Mouse (Mus musculus) kidney, postnatal 4 days (tissue): ENCODE results near the gene Gjd2.

Experiments
- DNase-seq, 2 experiments: peaks; one replicate each; pipeline ENCODE4 v3.0.0; 2021; ENCODE audit warnings: mixed read lengths in 2 of 2

Gene Gjd2

DNA sequence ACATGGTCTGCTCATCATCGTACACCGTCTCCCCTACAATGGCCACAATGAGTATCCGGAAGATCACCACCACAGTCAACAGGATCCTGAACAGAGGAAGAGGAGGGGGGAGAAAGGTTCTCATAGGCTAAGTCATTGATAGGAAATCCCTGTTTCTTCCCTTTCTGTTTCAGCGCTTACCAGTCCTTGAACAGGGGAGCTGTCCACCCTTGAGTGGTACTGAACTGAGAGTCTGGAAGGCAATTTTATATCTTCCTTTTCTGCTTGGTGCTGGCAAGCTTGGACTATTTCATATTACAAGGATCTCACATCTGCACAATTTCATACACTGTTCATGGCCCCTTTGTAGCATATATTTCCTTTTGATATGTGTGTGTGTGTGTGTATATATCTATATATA, 1.6 kb downstream of the Gjd2 start:
- peak; percentile 81 for DNase-seq

DNA sequence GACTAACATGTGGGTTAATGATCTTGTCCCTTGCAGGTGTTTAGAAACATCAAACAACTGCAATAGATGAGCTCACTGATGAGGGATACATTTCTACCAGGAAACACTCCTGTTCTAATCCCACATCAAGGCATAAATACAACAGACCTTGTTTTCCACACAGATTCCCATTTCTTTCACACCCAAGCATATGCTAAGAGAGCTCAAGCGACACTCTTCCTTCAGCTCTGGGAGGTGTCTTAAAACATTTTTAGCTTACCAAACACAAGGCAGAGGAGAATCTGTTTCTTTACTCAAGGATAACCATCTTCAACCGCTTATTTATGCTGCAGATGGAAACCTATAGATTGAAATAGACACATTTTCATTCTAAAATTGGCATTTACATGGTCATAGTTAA, 5.1 kb downstream of the Gjd2 start:
- DNase-seq, result no peak

DNA sequence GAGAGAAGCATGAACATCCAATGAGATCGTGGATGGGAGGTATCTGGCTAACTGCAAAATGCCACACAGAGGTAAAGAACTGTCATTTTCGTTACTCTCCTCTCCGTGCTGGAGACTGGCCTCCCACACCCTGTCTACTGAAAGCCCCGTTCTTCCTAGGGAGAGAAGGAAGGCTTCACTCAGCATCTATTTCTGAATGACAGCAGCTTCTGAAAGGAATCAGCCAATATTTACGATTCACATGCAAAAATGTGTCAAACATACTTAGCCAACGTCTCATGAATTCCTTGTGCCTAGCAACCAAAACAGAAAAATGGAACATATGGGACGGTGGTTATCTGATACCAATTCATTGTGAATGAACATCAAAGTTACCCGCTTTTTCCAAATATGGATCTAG, 15.9 kb downstream of the Gjd2 start:
- no peak for DNase-seq

DNA sequence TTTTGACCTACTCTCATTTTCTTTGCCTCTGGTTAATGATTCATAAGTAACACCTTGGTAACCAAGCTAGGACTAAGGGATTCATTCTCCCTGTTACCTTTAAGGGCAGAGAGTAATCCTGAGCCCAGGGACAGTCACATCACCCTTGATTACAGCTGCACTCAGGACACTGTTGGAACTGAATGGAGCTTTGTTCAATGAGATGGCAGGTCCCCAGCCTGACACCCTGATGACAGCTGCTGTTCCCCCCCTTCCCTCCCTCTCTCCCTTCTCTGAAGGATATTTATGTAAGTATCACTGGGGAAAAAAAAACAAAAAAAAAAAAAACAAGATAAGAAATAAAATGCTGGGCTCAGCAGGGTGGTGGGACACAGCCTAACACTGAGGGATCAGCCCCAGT, 16.5 kb downstream of the Gjd2 start:
- DNase-seq, result no peak

DNA sequence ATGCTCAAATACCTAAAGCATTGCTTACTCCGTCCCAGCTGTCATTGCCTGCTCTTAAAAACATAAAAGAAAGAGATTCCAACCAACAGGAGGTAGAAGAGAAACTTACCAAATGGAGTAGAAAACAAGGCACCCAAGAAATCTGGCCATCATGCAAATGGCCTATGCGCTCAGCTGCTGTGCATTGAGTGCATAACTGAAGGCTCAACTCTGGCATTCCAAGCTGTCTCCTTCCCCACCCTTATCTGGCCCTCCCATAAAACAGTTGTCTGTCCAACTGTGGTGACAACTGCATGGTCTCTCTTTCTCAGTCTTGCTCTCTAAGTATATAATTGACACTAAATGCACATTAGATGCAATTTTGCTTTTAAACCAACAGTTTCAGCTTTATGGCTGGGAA, 28.5 kb downstream of the Gjd2 start:
- DNase-seq, result no peak

DNA sequence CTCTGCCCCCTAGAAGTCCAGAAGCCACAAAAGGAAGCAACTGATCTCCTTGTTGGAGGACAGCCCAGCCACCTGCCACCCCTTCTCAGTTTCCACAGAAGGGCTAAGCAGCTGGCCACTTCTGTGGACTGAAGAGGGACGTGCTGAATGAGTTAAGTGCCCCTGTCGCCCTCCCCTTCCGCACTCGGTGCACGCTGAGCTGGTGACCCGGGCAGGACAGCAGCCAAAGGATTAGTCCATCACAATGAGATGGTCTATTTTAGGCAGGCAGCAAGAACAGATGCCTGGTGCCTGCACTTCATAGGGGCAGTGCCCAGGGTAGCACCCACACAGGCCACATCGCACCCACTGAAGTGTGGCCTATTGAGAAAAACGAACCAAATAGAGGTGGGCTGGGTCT, 32.8 kb downstream of the Gjd2 start:
- no peak for DNase-seq

DNA sequence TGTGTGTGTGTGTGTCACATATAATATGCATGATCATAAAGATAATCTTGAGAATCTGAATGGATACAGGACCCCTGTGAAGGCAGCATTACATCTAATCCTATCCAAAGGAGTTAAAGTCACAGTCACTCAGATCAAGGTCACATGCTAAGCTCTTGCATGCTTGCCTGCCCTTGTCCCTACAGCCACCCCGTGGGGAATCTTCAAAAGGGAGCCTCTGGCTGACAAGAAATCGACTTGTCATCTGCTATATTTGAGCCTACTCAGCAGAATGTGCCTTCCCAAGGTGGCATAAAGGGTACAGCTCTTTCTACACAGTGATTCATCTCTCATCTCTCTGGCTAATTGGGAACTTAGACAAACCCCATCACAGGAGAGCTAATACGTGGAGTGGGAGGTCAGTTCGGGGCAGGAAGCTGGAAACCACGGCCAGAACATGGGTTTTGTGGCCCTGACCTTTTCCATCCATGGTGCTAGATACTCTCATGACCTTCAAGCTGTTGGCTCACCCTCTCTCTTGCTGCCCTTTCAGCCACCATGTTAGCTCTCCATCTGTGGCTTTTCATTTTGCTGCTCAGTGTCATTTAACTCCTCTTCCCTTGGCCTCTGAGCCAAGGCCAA, 35.2 kb downstream of the Gjd2 start:
- no peak for DNase-seq

DNA sequence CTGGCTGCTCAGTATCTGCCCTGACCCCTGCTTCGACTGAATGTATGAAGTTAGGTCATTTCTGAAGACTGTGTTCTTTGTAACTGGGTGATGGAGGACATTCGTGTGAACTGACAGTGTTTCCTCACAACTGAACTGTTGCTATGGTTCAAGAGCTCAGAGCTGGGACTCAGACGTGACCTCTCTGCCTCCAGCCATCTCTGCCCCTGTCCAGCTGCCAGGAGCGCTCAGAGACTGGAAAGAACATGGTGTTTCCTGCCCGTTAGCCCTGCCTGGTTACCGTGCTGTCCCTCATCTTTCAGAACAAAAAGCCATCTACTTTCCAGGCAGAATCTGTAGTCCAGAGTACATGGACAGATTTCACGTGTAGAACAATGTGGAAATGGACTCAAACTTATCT, 39.5 kb downstream of the Gjd2 start:
- no peak for DNase-seq

DNA sequence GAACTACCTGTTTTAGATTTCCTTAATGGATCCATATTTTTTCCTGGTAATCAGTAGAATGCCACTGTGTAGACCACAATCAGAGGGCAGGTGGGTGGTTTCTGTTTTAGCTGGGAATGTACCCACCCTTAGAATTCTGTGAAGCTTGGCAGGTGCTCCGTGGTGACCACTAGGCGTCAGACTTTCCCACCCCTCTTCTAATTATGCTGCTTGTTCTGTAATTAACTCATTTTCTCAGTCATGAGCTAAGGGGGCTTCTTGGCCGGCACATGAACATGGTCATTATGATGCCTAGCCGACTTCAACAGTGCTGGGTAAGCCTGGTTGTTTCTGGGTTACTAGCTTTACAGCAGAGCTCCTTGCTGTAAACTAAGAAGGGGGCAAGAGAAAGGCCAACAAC, 47.0 kb downstream of the Gjd2 start:
- DNase-seq, result peak in 1 of 2 experiments; percentile 4
